In genomic region chr10:71525290-71525689, GRCm38 (mm10) we compare ENCODE assay signal across 21 mouse cellular contexts.
"Had no signal": no experiment of that assay in that cellular context is flagged by ENCODE, and none has a peak within 500 bp of the region (broad histone marks: within the 10 kb centered on the region; RNA-seq: fewer than 3 reads in every experiment).

No protein-coding gene starts in this region.

- DNase-seq: cerebellum, adult 2 months; cerebellum, adult 8-10 months; cerebellum, adult 9-10 months; cerebellum, adult 9-11 months; cerebellum, postnatal 10 days; cerebellum, postnatal 14 days; cerebellum, postnatal 25 days; cerebellum, postnatal 36 days; embryo, embryonic 11 days; forebrain, postnatal 0 days; gastrocnemius, adult 2 months; gastrocnemius, postnatal 10 days; gastrocnemius, postnatal 14 days; gastrocnemius, postnatal 25 days; gastrocnemius, postnatal 36 days; heart, adult 18-20 months; heart, adult 2 months had no signal

- ATAC-seq: forebrain, embryonic 13.5 days; forebrain, embryonic 14.5 days; forebrain, embryonic 15.5 days; forebrain, embryonic 16.5 days; forebrain, postnatal 0 days had no signal
